Mouse (Mus musculus) inflammation-experienced regulatory T-cells (primary cell): Measurements from ENCODE around the gene Iapp. TPM values are rescaled to one million over a fixed set of nuclear protein-coding genes. Genes with fewer than 3 reads are reported as not detected.

Experiments
- polyA plus RNA-seq, 2 experiments: library from polyadenylated mRNA; unstranded; fragments of 100-300 nt; shearing (Covaris generic); gene quantifications; one replicate each; pipeline ENCODE4 v1.2.1; 2017

The Iapp gene
- polyA plus RNA-seq = under 1 TPM in 1 of 2 experiments, not detected in 1; 0.61 TPM

GRCm38 (mm10) chr6:142298098-142298497 lies at the start of gene Iapp:
TSS of gene Iapp (plus strand) at chr6:142298423.

DNA sequence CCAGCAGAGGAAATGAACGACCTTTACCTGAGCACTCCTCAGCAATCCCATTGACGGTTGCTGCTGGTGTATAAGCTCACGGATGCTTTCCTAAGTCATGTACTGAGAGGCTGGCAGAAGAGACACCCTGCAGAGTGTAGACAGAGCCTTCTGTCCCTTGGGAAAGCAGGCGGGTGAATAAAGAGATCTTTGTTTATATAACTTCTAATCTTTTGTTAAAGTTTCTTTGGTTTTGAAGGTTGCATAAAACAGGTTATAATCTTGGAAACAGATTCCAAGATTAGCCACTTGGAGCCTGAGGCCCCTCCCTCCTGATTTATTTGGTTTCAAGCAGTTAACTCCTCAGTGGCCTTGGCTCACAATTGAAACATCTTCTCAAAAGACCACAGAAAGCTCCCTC lies 24.7 kb downstream of the Iapp start, which contains the start of gene Slco1a5:
Gene Slco1a5, minus strand, starts transcription at position 101 of the 400 bp plus-strand sequence.

DNA sequence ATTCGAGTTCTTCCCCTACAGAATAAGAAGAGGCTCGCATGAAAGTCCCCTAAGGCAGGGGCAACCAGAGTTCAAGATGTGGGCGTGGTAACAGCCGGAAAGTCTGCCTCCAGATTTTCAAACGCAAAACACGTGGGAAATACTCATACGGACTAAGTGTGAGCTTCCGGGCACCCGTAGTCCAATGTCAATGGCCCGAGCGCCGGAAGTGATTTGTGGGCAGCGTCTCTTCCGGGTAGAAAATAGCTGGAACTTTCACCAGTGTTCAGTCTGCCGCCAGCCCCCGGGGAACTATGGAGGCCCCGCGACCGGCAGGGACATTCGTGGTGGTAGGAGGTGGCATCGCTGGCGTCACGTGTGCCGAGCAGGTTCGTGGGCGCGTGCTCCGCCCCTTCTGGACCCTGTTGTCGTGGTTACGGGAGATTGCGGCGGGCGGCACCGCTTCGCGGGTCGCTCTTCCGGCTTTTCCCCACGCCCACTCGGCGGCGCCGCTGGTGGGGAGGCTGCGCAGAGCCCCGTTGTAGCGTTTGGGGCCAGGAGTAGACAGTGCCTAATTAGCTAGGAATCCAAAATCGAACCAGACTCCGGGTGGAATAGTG lies 47.3 kb downstream of the Iapp start, which contains the start of gene Pyroxd1:
Gene Pyroxd1, plus strand, starts transcription at position 215 of the 599 bp plus-strand sequence.

Other genes with a start within 250 kb of the Iapp start
- gene Slco1a6, start 89.9 kb upstream of the Iapp start, polyA plus RNA-seq = 1 to 10 TPM in 1 of 2 experiments, under 1 TPM in 1; 0.43 to 1.5 TPM
- not detected for gene Slco1a5, start 24.6 kb downstream of the Iapp start, polyA plus RNA-seq
- gene Pyroxd1, start 47.2 kb downstream of the Iapp start, polyA plus RNA-seq = 10 to 100 TPM; 20.9 to 22.7 TPM
- 10 to 100 TPM; 44.4 to 59.4 TPM for gene Recql, start 88.7 kb downstream of the Iapp start, polyA plus RNA-seq
- gene Golt1b, start 88.8 kb downstream of the Iapp start, polyA plus RNA-seq = 10 to 100 TPM; 17.1 to 22.8 TPM
- gene Spx, start 115.0 kb downstream of the Iapp start, polyA plus RNA-seq = 1 to 10 TPM in 1 of 2 experiments, not detected in 1; 1.1 TPM
- under 1 TPM in 1 of 2 experiments, not detected in 1; 0.34 TPM for gene Gys2, start 174.7 kb downstream of the Iapp start, polyA plus RNA-seq
- 100 to 1,000 TPM; 104 to 108 TPM for gene Ldhb, start 209.5 kb downstream of the Iapp start, polyA plus RNA-seq